Comparison of ENCODE assay signal across 8 mouse cellular contexts in the genomic region with DNA sequence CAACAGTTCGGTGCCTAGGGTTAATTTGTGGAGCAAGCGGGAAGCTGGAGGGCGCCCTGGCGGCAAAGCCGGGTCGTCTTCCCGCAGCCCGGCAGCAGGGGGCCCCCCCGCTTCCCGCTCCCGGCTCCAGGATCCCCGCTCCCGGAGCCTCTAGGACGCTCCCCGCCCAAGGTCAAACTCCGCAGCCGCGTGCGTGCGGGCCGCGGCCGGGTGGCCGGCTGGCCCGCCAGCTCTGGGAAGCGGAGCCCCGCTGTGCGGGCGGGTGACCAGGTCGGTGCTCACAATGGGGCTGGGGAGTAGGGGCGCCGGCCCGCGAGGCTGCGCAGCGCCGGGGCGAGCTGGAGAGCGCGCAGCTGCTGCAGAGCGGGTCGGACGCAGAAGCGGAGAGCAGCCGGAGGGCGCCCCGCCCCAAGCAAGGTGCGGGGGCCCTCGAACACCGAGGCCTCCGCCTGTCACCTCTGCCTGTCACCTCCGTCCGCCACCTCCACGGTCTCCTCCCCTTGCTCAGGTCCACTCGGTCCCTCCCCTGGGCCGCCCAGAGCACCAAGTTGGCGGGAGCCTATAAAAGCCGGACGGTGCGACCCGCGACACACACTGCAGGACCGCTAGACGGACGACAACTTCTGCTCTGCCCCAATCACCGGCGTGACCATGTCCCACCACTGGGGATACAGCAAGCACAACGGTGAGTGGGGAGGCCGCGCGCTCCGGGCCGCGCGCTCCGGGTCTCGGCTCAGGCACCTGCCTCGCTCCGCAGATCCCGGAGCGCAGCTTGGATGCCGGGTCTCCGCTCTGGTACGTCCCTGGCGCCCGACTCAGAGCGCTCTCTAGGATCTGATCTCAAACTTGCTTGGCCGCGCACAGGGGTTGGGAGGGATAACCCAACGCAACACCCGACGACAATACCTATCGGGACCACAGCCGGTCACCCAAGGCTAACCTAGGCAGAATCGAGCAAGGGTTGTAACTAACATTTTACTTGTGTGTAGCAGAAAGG. TPM values are rescaled to one million over a fixed set of nuclear protein-coding genes. Genes with fewer than 3 reads are reported as not detected.
DNase-seq lines count a peak whose midpoint lies in the region; ATAC-seq and TF ChIP-seq lines count a peak whose summit lies in the region.

A gene (plus strand): TSS at position 172 of the 997 bp plus-strand sequence.

- peak; percentile 64 for DNase-seq in ES-CJ7 (ENCODE audit: low read depth, low spot score)
- DNase-seq in cerebellum, adult 18-20 months: peak; percentile 67 to 79
- peak; percentile 76 to 79 for DNase-seq in heart, postnatal 14 days
- DNase-seq in layer of hippocampus, adult 18-20 months (ENCODE audit: low spot score in 2 of 2): peak; percentile 61 to 82
- DNase-seq in lung, adult 2 months: peak; percentile 81
- peak; percentile 38 for DNase-seq in thymus, postnatal 0 days (ENCODE audit: low spot score)

- peak within 1 kb of the TSS; percentile 93 for H3K4me2 ChIP-seq in forebrain, embryonic 16.5 days (ENCODE audit: low read length)

- H3K27me3 ChIP-seq in forebrain, embryonic 16.5 days (replicated peaks; ENCODE audit: control insufficient read depth, insufficient read depth, low read length): no peaks in the 10 kb centered on the region

- peak; percentile 88 for ATAC-seq in forebrain, embryonic 16.5 days
- peak; percentile 70 for ATAC-seq in neutrophil, adult 5-6 weeks (ENCODE audit: extremely low read depth, insufficient number of reproducible peaks, low FRiP score, poor library complexity, severe bottlenecking)

- no peaks in the 10 kb centered on the region for H3K36me3 ChIP-seq in forebrain, embryonic 16.5 days (ENCODE audit: control insufficient read depth, insufficient read depth)

- H3K9me3 ChIP-seq in forebrain, embryonic 16.5 days (ENCODE audit: control insufficient read depth, low read length): no peaks in the 10 kb centered on the region

- peak; percentile 90 for TF ChIP-seq POLR2A in lung, adult 2 months (IDR thresholded peaks at IDR 0.05; ENCODE audit: borderline replicate concordance, extremely low read depth, low read depth, low read length)

- peak; percentile 24; the same call in 1 of the 2 replicates for TF ChIP-seq CTCF in lung, adult 2 months (IDR thresholded peaks at IDR 0.05; ENCODE audit: insufficient read depth, low read length)

- WGBS in forebrain, embryonic 16.5 days: under 1% methylated on average over 88 of the region's 95 CpGs
- 1% methylated on average over 93 of the region's 95 CpGs for WGBS in lung, adult 2 months

- intact Hi-C loops in heart, postnatal 14 days (cut with DNase I): no loop called here

- peak within 1 kb of the TSS; percentile 66 for H3K27ac ChIP-seq in forebrain, embryonic 16.5 days (ENCODE audit: low read length)

- peaks cover 3% of the 10 kb centered on the region for H3K4me1 ChIP-seq in forebrain, embryonic 16.5 days (replicated peaks; ENCODE audit: control insufficient read depth, insufficient read depth, low read length)
- peaks cover 6% of the 10 kb centered on the region; the same call in 1 of the 2 replicates for H3K4me1 ChIP-seq in lung, adult 2 months (ENCODE audit: control insufficient read depth, insufficient read depth, low read length)

- peak within 1 kb of the TSS; percentile 86 for H3K4me3 ChIP-seq in forebrain, embryonic 16.5 days (replicated peaks; ENCODE audit: low read length)
- peak within 1 kb of the TSS; percentile 67 for H3K4me3 ChIP-seq in lung, adult 2 months (replicated peaks; ENCODE audit: extremely low read depth, low read depth, low read length)

- peak within 1 kb of the TSS; percentile 80 for H3K9ac ChIP-seq in forebrain, embryonic 16.5 days (replicated peaks; ENCODE audit: low read depth, low read length)

RNA-seq across cellular contexts. Expression of the gene that starts here (rescaled TPM):
- polyA plus RNA-seq in forebrain, embryonic 16.5 days (2015; fragmentation: Nextera tagmentation; extraction: Ambion mirVana): 20.3 and 24.8 TPM in 2 replicates
- total RNA-seq in heart, postnatal 14 days (2021): 1 to 10 TPM; 8.0 TPM
- 100 to 1,000 TPM; 152 to 187 TPM for total RNA-seq in layer of hippocampus, adult 18-20 months (2021)
- 179 and 194 TPM in 2 replicates for polyA plus RNA-seq in lung, adult 2 months (2012; rRNA removed)
- total RNA-seq in neutrophil, adult 5-6 weeks (2017): 24.1 and 24.6 TPM in 2 replicates
- polyA plus RNA-seq in thymus, postnatal 0 days (2015; fragmentation: Nextera tagmentation; extraction: Ambion mirVana): 8.4 and 9.8 TPM in 2 replicates

Comparison
In these comparisons a context has a peak if more than half of its experiments do, and no peak if none do; other contexts are left out.
1. Peak in every context shown above with its lines: DNase-seq, ATAC-seq, H3K4me3 ChIP-seq and H3K27ac ChIP-seq.